Mouse (Mus musculus) lung, embryonic 15.5 days (tissue): ENCODE results near the gene Smyd3. TPM values are rescaled to one million over a fixed set of nuclear protein-coding genes. Genes with fewer than 3 reads are reported as not detected.

Experiments
- ATAC-seq: fragments of 200-750 bp; cut with Nextera tagmentation; 2 replicates; pipeline ENCODE4 v1.8.0; 2017; ENCODE audit warnings: moderate number of reproducible peaks, borderline replicate concordance; ENCODE audit not compliant: low FRiP score, low TSS enrichment; ENCODE audit errors: extremely low read depth
- H3K27ac ChIP-seq: fragments of 300-500 bp; sonication (generic); 2 replicates; pipeline ENCODE4 v1.5.1; 2015; ENCODE audit warnings: moderate library complexity, mild to moderate bottlenecking, inconsistent platforms
- H3K27me3 ChIP-seq: fragments of 300-500 bp; sonication (generic); 2 replicates; pipeline ENCODE4 v1.6.1; 2015; ENCODE audit warnings: inconsistent platforms
- H3K36me3 ChIP-seq: fragments of 300-500 bp; sonication (generic); 2 replicates; pipeline ENCODE4 v1.6.1; 2015; ENCODE audit warnings: inconsistent platforms
- H3K4me1 ChIP-seq: fragments of 300-500 bp; sonication (generic); 2 replicates; pipeline ENCODE4 v1.6.1; 2015; ENCODE audit warnings: inconsistent platforms
- H3K4me2 ChIP-seq: fragments of 300-500 bp; sonication (generic); 2 replicates; pipeline ENCODE4 v1.6.1; 2015; ENCODE audit warnings: inconsistent platforms, mild to moderate bottlenecking, moderate library complexity
- H3K4me3 ChIP-seq: fragments of 300-500 bp; sonication (generic); 2 replicates; pipeline ENCODE4 v1.5.1; 2015; ENCODE audit warnings: mild to moderate bottlenecking, inconsistent platforms
- H3K9ac ChIP-seq: fragments of 300-500 bp; sonication (generic); 2 replicates; pipeline ENCODE4 v1.6.1; 2015; ENCODE audit warnings: inconsistent platforms
- H3K9me3 ChIP-seq: fragments of 300-500 bp; sonication (generic); 2 replicates; pipeline ENCODE4 v1.6.1; 2016; ENCODE audit warnings: inconsistent platforms
- WGBS: fragments of 180-500 bp; shearing (Covaris S2); methylation state at CpG from one replicate; pipeline ENCODE4 v1.1.7; 2015; 5-methylcytosine and 5-hydroxymethylcytosine counted together
- polyA plus RNA-seq: library from polyadenylated mRNA; unstranded; fragments of >200 nt; fragmentation: Nextera tagmentation; extraction: Ambion mirVana; gene quantifications from 2 replicates; pipeline ENCODE4 v1.2.1, GENCODE M21; 2015

The Smyd3 gene
- polyA plus RNA-seq, 1 experiment from 2014 or later, result 18.3 TPM

DNA sequence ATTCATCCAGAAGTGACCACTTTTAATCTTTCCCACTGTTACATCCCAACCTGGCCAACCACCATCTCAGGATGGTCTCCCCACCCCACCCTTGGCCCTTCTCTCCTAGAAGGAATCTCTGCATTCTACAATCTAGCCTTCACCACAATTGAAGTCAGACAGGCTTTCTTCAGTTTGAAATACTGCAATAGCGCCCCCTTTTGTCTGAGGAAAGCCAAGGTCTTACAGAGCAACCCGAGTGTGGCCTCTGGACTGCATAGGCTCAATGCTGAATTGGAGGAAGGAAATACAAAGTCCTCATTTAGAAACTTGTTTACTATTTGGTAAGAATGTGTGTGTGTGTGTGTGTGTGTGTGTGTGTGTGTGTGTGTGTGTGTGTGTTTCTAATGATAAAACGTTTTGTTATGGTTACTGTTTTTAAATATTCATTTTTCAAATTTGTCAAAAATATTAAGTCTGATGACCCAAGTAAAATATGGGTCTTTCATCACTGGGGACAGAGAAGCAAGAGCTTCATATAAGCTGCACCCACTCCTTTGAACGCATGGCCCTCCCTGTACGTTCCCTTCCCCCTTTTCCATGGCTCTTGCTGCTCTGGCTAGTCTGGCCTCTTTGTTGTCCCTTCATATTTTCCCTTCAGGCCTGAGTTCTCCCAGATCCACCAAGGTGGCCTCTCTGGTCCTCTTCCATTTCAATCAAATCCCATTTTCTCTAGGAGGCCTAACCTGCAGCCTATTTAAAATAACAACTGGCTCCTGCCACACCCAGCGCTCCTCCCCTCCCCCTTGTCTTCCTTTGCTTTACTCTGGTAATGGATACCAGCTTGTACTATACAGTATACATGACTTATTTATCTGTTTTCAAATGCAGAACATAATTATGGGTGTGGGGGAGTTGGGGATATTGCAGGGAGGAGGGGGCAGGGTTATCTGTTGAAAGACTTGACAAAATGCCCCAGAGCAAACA lies 430.5 kb downstream of the Smyd3 start:
- Histone ChIP-seq H3K4me1 (0 out of 2 replicates have a peak, but pooled peaks cover 4% of the 10 kb centered on the region), H3K9ac (no peak overlapping the region), H3K4me3 (no peak overlapping the region), H3K27ac (no peak overlapping the region), H3K27me3 (no peaks in the 10 kb centered on the region), H3K9me3 (no peaks in the 10 kb centered on the region), H3K36me3 (no peaks in the 10 kb centered on the region), H3K4me2 (no peak overlapping the region)
- WGBS, result 50% methylated on average over 6 of the region's 6 CpGs
- no peak for ATAC-seq

DNA sequence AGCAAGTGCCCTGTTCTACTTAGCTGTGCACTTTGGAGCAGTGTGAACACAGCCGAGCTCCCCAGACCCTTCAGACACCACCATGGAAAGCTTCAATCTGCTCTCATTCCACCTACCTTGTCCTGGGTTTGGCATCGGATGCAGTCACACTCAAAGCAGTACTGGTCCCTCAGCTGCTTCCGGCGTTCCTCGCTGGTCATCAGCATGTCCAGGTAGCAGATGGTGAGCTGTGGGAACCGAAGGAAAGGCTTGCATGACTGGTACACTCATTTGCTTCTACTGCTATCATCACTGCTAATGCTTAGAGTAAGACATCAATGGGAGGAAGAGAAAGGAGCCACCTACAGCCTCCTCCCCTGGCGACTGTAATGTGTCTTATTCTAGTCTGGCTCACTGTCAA lies 431.6 kb downstream of the Smyd3 start:
- Histone ChIP-seq H3K9ac (no peak overlapping the region), H3K4me3 (no peak overlapping the region), H3K27me3 (no peaks in the 10 kb centered on the region), H3K4me2 (no peak overlapping the region), H3K36me3 (no peaks in the 10 kb centered on the region), H3K27ac (no peak overlapping the region), H3K9me3 (no peaks in the 10 kb centered on the region), H3K4me1 (0 out of 2 replicates have a peak, but pooled peaks cover 4% of the 10 kb centered on the region)
- no peak for ATAC-seq
- 86% methylated on average over 7 of the region's 7 CpGs for WGBS

GRCm38 (mm10) chr1:179083098-179083497 lies 434.7 kb downstream of the Smyd3 start:
- Histone ChIP-seq H3K4me2 (no peak overlapping the region), H3K4me3 (no peak overlapping the region), H3K27me3 (no peaks in the 10 kb centered on the region), H3K9me3 (no peaks in the 10 kb centered on the region), H3K4me1 (0 out of 2 replicates have a peak, but pooled peaks cover 4% of the 10 kb centered on the region), H3K36me3 (no peaks in the 10 kb centered on the region), H3K27ac (no peak overlapping the region), H3K9ac (no peak overlapping the region)
- ATAC-seq, result no peak
- WGBS, result 42% methylated on average over 5 of the region's 5 CpGs

- Histone ChIP-seq H3K9me3 (no peaks in the 10 kb centered on the region), H3K36me3 (no peaks in the 10 kb centered on the region), H3K9ac (no peak overlapping the region), H3K27ac (no peak overlapping the region), H3K4me3 (no peak overlapping the region), H3K4me1 (no peaks in the 10 kb centered on the region), H3K4me2 (no peak overlapping the region), H3K27me3 (no peaks in the 10 kb centered on the region)
- no peak for ATAC-seq
- WGBS, result 84% methylated on average over 7 of the region's 7 CpGs
Measured at GRCm38 (mm10) chr1:179073846-179074245, 444.0 kb downstream of the Smyd3 start.

DNA sequence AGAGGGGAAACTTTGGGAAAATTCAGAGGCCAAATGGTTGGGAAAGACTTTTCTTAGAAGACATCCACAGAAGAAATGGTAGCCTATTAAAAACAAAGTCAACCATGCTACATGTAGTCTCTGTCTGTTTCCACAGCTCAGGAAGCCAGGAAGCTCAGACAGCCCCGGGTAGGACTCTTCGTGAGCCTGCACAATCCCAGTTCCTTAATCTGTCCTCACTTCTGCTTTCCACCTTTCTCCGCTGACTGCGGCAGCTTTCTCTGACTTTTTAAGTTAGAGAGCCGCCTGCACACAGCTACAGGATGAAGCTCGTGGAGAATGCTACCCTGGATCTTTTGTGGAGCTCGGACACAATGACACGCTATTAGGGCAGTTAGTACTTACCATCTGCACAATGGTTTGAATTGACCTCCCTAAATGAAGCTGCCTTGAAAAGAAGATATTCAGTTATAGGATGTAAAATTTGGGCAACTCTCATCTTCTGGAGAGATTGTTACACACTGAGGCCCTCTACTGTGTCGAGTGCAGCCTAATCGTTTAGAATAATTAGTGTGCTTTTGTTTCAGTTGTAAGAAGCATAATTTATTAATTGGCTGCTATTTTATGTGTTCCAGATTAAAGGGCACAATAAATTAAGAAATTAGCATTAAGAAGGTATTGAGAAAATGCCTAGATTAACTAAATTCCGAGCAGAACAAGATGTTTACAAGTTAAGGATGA lies 444.7 kb downstream of the Smyd3 start:
- 72% methylated on average over 11 of the region's 11 CpGs for WGBS

GRCm38 (mm10) chr1:179072406-179072805 lies 445.4 kb downstream of the Smyd3 start:
- 54% methylated on average over 1 of the region's 1 CpGs for WGBS

More for the DNA sequence above, 444.7 kb downstream of the Smyd3 start:
- no peak for ATAC-seq
- no peak overlapping the region for H3K4me3 ChIP-seq
- H3K4me2 ChIP-seq, result no peak overlapping the region
- H3K27me3 ChIP-seq, result no peaks in the 10 kb centered on the region
- H3K36me3 ChIP-seq, result no peaks in the 10 kb centered on the region
- no peaks in the 10 kb centered on the region for H3K4me1 ChIP-seq
- no peak overlapping the region for H3K9ac ChIP-seq
- no peak overlapping the region for H3K27ac ChIP-seq
- no peaks in the 10 kb centered on the region for H3K9me3 ChIP-seq

DNA sequence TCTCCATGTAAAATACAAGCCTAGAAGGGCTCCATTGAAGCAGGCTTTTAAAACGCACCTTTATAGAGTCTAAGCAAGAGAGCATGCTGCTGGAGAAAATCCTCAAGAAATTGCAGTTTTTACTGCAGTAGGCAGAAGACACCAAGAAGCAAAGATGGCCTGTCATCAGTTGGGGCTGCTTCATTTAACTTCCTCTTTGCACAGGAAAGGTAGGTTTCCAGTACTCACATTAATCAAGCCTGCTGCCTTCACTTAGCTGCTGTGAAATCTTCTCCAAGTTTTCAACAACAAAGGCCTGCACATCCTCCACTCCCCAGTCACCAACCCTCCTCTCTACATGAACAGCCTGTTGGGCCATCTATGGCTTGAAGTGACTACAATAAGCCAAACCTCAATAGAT lies 448.9 kb downstream of the Smyd3 start:
- H3K27ac ChIP-seq, result no peak overlapping the region
- H3K9ac ChIP-seq, result no peak overlapping the region
- no peak for ATAC-seq
- H3K27me3 ChIP-seq, result no peaks in the 10 kb centered on the region
- no peaks in the 10 kb centered on the region for H3K9me3 ChIP-seq
- WGBS, result 78% methylated on average over 1 of the region's 1 CpGs
- H3K4me1 ChIP-seq, result peaks cover 11% of the 10 kb centered on the region
- no peak overlapping the region for H3K4me2 ChIP-seq
- H3K36me3 ChIP-seq, result no peaks in the 10 kb centered on the region
- H3K4me3 ChIP-seq, result no peak overlapping the region

More at GRCm38 (mm10) chr1:179072406-179072805, 445.4 kb downstream of the Smyd3 start:
- H3K4me3 ChIP-seq, result no peak overlapping the region
- H3K4me2 ChIP-seq, result no peak overlapping the region
- no peaks in the 10 kb centered on the region for H3K9me3 ChIP-seq
- no peak overlapping the region for H3K9ac ChIP-seq
- no peaks in the 10 kb centered on the region for H3K4me1 ChIP-seq
- no peaks in the 10 kb centered on the region for H3K36me3 ChIP-seq
- no peak for ATAC-seq
- no peak overlapping the region for H3K27ac ChIP-seq
- H3K27me3 ChIP-seq, result no peaks in the 10 kb centered on the region

GRCm38 (mm10) chr1:179065294-179065601 lies 452.6 kb downstream of the Smyd3 start:
- Histone ChIP-seq H3K36me3 (no peaks in the 10 kb centered on the region), H3K27me3 (no peaks in the 10 kb centered on the region), H3K4me3 (no peak overlapping the region), H3K9me3 (no peaks in the 10 kb centered on the region), H3K4me2 (no peak overlapping the region), H3K4me1 (peaks cover 37% of the 10 kb centered on the region), H3K9ac (no peak overlapping the region), H3K27ac (0 out of 2 replicates have a peak overlapping the region, but pooled peaks have one; percentile 16)
- WGBS, result 69% methylated on average over 2 of the region's 2 CpGs
- no peak for ATAC-seq

- ATAC-seq, result 0 out of 2 replicates have a peak, but pooled peaks have one; percentile 17
- no peaks in the 10 kb centered on the region for H3K27me3 ChIP-seq
- peaks cover 42% of the 10 kb centered on the region for H3K4me1 ChIP-seq
- H3K9me3 ChIP-seq, result no peaks in the 10 kb centered on the region
- no peaks in the 10 kb centered on the region for H3K36me3 ChIP-seq
- 0 out of 2 replicates have a peak overlapping the region, but pooled peaks have one; percentile 16 for H3K27ac ChIP-seq
- no peak overlapping the region for H3K9ac ChIP-seq
- no peak overlapping the region for H3K4me2 ChIP-seq
- H3K4me3 ChIP-seq, result no peak overlapping the region
- 47% methylated on average over 14 of the region's 14 CpGs for WGBS
Measured at GRCm38 (mm10) chr1:179064601-179065293, 453.1 kb downstream of the Smyd3 start.

- WGBS, result 16% methylated on average over 9 of the region's 9 CpGs
- Histone ChIP-seq H3K27ac (peak overlapping the region; percentile 79), H3K4me3 (no peak overlapping the region), H3K9me3 (no peaks in the 10 kb centered on the region), H3K9ac (no peak overlapping the region), H3K27me3 (no peaks in the 10 kb centered on the region), H3K4me1 (peaks cover 43% of the 10 kb centered on the region), H3K36me3 (no peaks in the 10 kb centered on the region), H3K4me2 (0 out of 2 replicates have a peak overlapping the region, but pooled peaks have one; percentile 19)
- ATAC-seq, result peak; percentile 71
Measured at GRCm38 (mm10) chr1:179061759-179062168, 456.1 kb downstream of the Smyd3 start.

DNA sequence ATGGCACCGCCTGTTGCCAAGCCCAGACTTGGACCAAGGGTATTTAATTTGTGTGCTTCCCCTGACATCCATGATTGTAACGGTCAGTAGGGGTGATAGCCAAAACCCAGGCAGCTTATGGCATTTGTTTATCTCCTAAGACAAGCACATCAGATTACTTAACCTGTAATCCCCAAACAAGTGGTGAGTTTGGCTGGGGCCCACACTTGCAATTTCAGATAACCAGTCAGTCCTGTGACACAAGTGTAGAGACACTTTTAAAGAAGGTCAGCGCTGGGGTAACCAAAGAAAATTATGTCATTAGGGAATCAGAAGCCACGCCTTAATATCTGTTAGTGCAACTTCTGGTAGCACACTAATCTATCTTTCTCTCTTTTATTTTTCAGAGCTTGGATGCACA lies 456.8 kb downstream of the Smyd3 start:
- H3K9ac ChIP-seq, result no peak overlapping the region
- ATAC-seq, result no peak
- H3K4me3 ChIP-seq, result no peak overlapping the region
- H3K4me2 ChIP-seq, result no peak overlapping the region
- peak overlapping the region; percentile 61 for H3K27ac ChIP-seq
- no peaks in the 10 kb centered on the region for H3K36me3 ChIP-seq
- H3K9me3 ChIP-seq, result no peaks in the 10 kb centered on the region
- H3K27me3 ChIP-seq, result no peaks in the 10 kb centered on the region
- H3K4me1 ChIP-seq, result peaks cover 43% of the 10 kb centered on the region
- WGBS, result 49% methylated on average over 4 of the region's 4 CpGs
